Mouse (Mus musculus) CH12.LX (cell line): ENCODE data around the gene Wnk4. TPM values are rescaled to one million over a fixed set of nuclear protein-coding genes. Genes with fewer than 3 reads are reported as not detected.
A peak's percentile ranks its signal among the peaks of the same experiment; 100 is the strongest.

Experiments used
- DNase-seq: peaks from one replicate; pipeline ENCODE4 v3.0.0-alpha.2; 2013; ENCODE audit errors: extremely low read depth
- H3K27ac ChIP-seq: 2 replicates; pipeline ENCODE4 v1.5.1; 2012; ENCODE audit warnings: low read depth, mild to moderate bottlenecking, control low read depth, moderate library complexity; ENCODE audit not compliant: insufficient read depth
- H3K27me3 ChIP-seq: replicated peaks from 2 replicates; pipeline ENCODE3; 2012; ENCODE audit warnings: inconsistent platforms
- H3K36me3 ChIP-seq, 2 experiments: replicated peaks in 1 of 2; 2 replicates each; pipeline versions ENCODE3 to v1.6.1; 2012; ENCODE audit warnings: inconsistent platforms in 1 of 2, low read length in 1 of 2, mild to moderate bottlenecking in 1 of 2, mixed read lengths in 1 of 2, moderate library complexity in 1 of 2; ENCODE audit not compliant: control insufficient read depth in 1 of 2, insufficient read depth in 1 of 2
- H3K4me1 ChIP-seq, 2 experiments: 2 replicates each; pipeline ENCODE4 v1.6.1; 2012; ENCODE audit warnings: inconsistent platforms in 1 of 2, moderate library complexity in 1 of 2; ENCODE audit not compliant: insufficient read depth in 2 of 2, control insufficient read depth in 1 of 2
- H3K4me2 ChIP-seq: 2 replicates; pipeline ENCODE4 v1.6.1; 2012; ENCODE audit warnings: low read depth, mild to moderate bottlenecking, control low read depth; ENCODE audit not compliant: poor library complexity, insufficient read depth, severe bottlenecking
- H3K4me3 ChIP-seq, 3 experiments: fragments of 150-350 bp in 1 of 3; sonication (generic) in 1 of 3; replicated peaks in 1 of 3; 2 replicates each; pipeline versions ENCODE3 to v1.5.1; 2011 to 2012; ENCODE audit warnings: low read depth in 2 of 3, low read length in 2 of 3, mild to moderate bottlenecking in 2 of 3, moderate library complexity in 2 of 3, control low read depth in 1 of 3, improper control_type of control experiment in 1 of 3, inconsistent platforms in 1 of 3, mixed read lengths in 1 of 3; ENCODE audit not compliant: poor library complexity in 1 of 3
- H3K79me2 ChIP-seq: replicated peaks from 2 replicates; pipeline ENCODE4 v1.6.1; 2012; ENCODE audit warnings: mild to moderate bottlenecking, moderate library complexity; ENCODE audit not compliant: control insufficient read depth, poor library complexity, insufficient read depth, severe bottlenecking; ENCODE audit errors: extremely low read depth
- H3K9ac ChIP-seq: 2 replicates; pipeline ENCODE4 v1.6.1; 2012; ENCODE audit warnings: low read depth, mild to moderate bottlenecking, control low read depth, moderate library complexity; ENCODE audit not compliant: insufficient read depth
- H3K9me3 ChIP-seq: replicated peaks from 2 replicates; pipeline ENCODE3; 2012; ENCODE audit warnings: low read length, inconsistent platforms, mixed read lengths
- CHD2 ChIP-seq: IDR thresholded peaks from 2 replicates; pipeline ENCODE4 v1.6.1; 2011; ENCODE audit warnings: low read length, improper control_type of control experiment
- CTCF ChIP-seq, 2 experiments: IDR thresholded peaks in 1 of 2; conservative IDR thresholded peaks in 1 of 2; 2 replicates each; pipeline ENCODE4 v1.5.1; 2011 to 2012; ENCODE audit warnings: low read depth in 2 of 2, low read length in 2 of 2, improper control_type of control experiment in 1 of 2, inconsistent platforms in 1 of 2, mild to moderate bottlenecking in 1 of 2, moderate library complexity in 1 of 2
- ELF1 ChIP-seq: IDR thresholded peaks from 2 replicates; pipeline ENCODE4 v1.6.1; 2014; ENCODE audit warnings: low read depth, mild to moderate bottlenecking, inconsistent platforms, low read length, improper control_type of control experiment
- EP300 ChIP-seq: IDR thresholded peaks from 2 replicates; pipeline ENCODE4 v1.6.1; 2011; ENCODE audit warnings: low read length, improper control_type of control experiment
- HCFC1 ChIP-seq: IDR thresholded peaks from 2 replicates; pipeline ENCODE4 v1.6.1; 2012; ENCODE audit warnings: low read depth, mild to moderate bottlenecking, inconsistent platforms, low read length, improper control_type of control experiment
- IRF4 ChIP-seq: IDR thresholded peaks from 2 replicates; pipeline ENCODE4 v1.6.1; 2014; ENCODE audit warnings: low read depth, mild to moderate bottlenecking, inconsistent platforms, low read length, improper control_type of control experiment
- JUN ChIP-seq: IDR thresholded peaks from 2 replicates; pipeline ENCODE4 v1.6.1; 2011; ENCODE audit warnings: low read depth, mild to moderate bottlenecking, low read length, improper control_type of control experiment, moderate library complexity; ENCODE audit not compliant: insufficient read depth
- KAT2A ChIP-seq: IDR thresholded peaks from 2 replicates; pipeline ENCODE4 v1.6.1; 2012; ENCODE audit warnings: low read length, improper control_type of control experiment, inconsistent platforms; ENCODE audit not compliant: insufficient replicate concordance
- MAFK ChIP-seq: IDR thresholded peaks from 2 replicates; pipeline ENCODE4 v1.6.1; 2011; ENCODE audit warnings: low read length, improper control_type of control experiment; ENCODE audit not compliant: insufficient replicate concordance
- MYC ChIP-seq: IDR thresholded peaks from 2 replicates; pipeline ENCODE4 v1.6.1; 2011; ENCODE audit warnings: low read depth, mild to moderate bottlenecking, improper control_type of control experiment, low read length
- POLR2AphosphoS2 ChIP-seq: IDR thresholded peaks from 2 replicates; pipeline ENCODE4 v1.6.1; 2011; ENCODE audit warnings: low read depth, low read length, improper control_type of control experiment
- USF2 ChIP-seq: conservative IDR thresholded peaks from 2 replicates; pipeline ENCODE4 v1.6.1; 2011; ENCODE audit warnings: low read depth, low read length, improper control_type of control experiment
- ZNF384 ChIP-seq: IDR thresholded peaks from 2 replicates; pipeline ENCODE4 v1.6.1; 2012; ENCODE audit warnings: low read depth, low read length, improper control_type of control experiment, inconsistent platforms
- dilution Hi-C: fragments of 300-500 bp; cut with MboI; formaldehyde crosslinking; loops from 2 replicates; pipeline ENCODE4 v1.14.3; 2020; ENCODE audit warnings: low sequenced_read_pairs; ENCODE audit not compliant: extremely low pct_unique_long_range_greater_than_20kb, extremely low pct_ligation_motif_present
- in situ Hi-C: fragments of 300-500 bp; cut with MboI; formaldehyde crosslinking; loops from 3 replicates; pipeline ENCODE4 v1.14.3; 2019; ENCODE audit warnings: low sequenced_read_pairs, low pct_ligation_motif_present, low pct_unique_long_range_greater_than_20kb, mixed read lengths
- polyA plus RNA-seq: library from polyadenylated mRNA; unstranded; fragments of >175 nt; gene quantifications from 2 replicates; pipeline ENCODE4 v1.2.1, GENCODE M21; 2012; ENCODE audit warnings: low read depth; ENCODE audit not compliant: insufficient read length
- total RNA-seq, 2 experiments: library from RNA; depleted of rRNA; stranded (reverse); fragments of 300-350 nt in 1 of 2; fragments of >200 nt in 1 of 2; gene quantifications; 2 replicates each; pipeline ENCODE4 v1.2.3; 2012 to 2014

Gene Wnk4
- total and polyA plus RNA-seq, 3 experiments, result 0.85 to 7.8 (median 0.90) TPM

DNA sequence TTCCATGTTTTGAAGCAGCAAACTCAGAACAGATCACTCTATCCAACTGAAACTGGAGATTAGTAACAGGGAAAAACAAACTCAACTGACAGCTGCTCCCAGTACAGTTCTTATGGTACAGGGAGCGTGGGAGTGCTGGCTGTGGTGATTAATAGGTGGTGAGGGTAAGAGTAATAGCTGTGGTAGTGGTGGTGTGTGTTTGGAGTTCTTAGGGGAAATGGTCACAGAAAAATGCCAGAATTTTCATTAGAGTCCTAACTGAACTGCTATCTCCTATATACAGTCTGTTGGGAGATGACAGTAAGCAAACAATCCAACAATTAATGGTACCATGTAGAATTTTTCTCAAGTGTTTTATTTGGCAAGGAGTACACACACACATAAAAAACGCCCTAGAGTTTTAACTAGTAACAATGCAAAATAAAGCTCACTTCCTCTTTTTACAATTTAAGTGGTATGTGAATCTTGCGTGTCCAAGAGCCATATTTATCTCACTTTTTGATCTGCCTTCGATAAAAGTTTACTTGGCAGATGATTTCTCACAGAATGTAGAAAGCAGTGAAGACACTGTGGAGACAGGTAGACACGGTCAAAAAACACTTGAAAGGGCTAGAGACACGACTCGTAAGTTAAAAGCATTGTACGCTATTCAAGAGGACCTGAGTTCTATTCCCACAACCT lies 38.9 kb upstream of the Wnk4 start:
- no peaks in the 10 kb centered on the region for H3K27me3 ChIP-seq
- H3K4me1 ChIP-seq, result peaks cover 6 to 35% of the 10 kb centered on the region in 2 experiments
- peaks cover 15% of the 10 kb centered on the region for H3K79me2 ChIP-seq
- peaks cover 7 to 31% of the 10 kb centered on the region in 2 experiments for H3K36me3 ChIP-seq
- no peak overlapping the region for H3K27ac ChIP-seq
- TF ChIP-seq EP300 (peak; percentile 47; the same call in 1 of the 2 replicates), IRF4 (0 out of 2 replicates have a peak, but pooled peaks have one; percentile 21), KAT2A (no peak), JUN (no peak)
- TF ChIP-seq, all 38 proteins: peak for 2
- in situ Hi-C loops, result no loop called here
- no peak overlapping the region for H3K4me2 ChIP-seq
- no peak overlapping the region for H3K4me3 ChIP-seq
- dilution Hi-C loops, result no loop called here
- no peaks in the 10 kb centered on the region for H3K9me3 ChIP-seq
- no peak overlapping the region for H3K9ac ChIP-seq
- no peak for DNase-seq

DNA sequence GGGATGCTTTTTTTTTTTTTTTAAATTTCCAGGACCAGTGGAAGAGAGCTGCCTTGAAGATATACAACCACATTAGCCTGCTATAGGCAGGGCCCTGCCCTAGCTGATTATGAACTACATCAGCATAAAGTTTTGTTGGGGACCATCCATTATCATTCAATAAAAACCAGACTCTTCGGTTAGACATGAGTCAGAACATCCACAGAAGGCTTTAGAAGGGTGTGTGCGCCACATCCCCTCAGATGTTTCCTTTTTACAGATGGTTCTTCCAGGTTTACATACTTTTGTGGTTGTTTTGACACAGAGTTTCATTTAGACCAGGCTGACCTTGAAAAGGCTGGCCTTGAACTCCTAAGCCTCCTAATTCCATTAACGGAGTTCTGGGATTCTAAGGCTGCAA lies 36.0 kb upstream of the Wnk4 start:
- in situ Hi-C loops (no loop called here), dilution Hi-C loops (no loop called here)
- no peak for DNase-seq
- H3K79me2 ChIP-seq, result peaks cover 15% of the 10 kb centered on the region
- no peak overlapping the region for H3K4me2 ChIP-seq
- peaks cover 18% of the 10 kb centered on the region for H3K27me3 ChIP-seq
- H3K9me3 ChIP-seq, result no peaks in the 10 kb centered on the region
- H3K27ac ChIP-seq, result no peak overlapping the region
- H3K9ac ChIP-seq, result no peak overlapping the region
- TF ChIP-seq CTCF (conservative IDR thresholded peaks at IDR 0.05 in 1 of 2, IDR thresholded peaks at IDR 0.05 in 1 of 2; ENCODE audit: low read depth in 2 of 2, low read length in 2 of 2) (no peak), MAFK (no peak), USF2 (no peak)
- H3K4me3 ChIP-seq, result no peak overlapping the region
- peaks cover 0 to 6% of the 10 kb centered on the region in 2 experiments for H3K36me3 ChIP-seq
- peaks cover 6 to 36% of the 10 kb centered on the region in 2 experiments for H3K4me1 ChIP-seq

DNA sequence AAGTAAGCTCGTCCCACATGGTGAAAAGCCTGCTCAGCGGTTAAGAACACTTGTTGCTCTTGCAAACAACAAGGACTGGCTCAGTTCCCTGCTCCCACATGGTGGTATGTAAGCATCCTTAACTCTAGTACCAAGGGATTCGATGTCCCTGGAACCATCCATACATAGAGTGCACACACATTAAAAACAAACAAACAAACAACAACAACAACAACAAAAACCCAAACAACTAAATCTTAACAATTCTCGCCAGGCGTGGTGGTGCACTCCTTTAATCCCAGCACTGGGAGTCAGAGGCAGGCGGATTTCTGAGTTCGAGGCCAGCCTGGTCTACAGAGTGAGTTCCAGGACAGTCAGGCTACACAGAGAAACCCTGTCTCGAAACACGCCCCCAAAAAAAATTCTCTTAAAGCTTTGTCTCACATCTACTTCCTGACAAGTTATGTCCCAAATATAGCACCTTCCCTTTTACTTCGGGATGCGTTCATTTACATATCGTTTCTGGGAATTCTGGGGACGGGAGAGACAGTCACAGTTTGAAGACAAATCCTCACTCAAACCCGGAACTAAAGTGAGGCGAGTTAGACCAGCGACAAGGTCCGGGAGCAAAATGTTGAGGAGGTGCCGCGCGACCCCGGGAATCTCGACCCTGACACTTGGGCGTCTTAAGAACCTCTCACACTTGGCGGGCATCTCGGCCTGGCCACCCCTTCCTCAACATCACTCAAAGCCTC lies 34.9 kb upstream of the Wnk4 start:
- Histone ChIP-seq H3K27ac (no peak overlapping the region), H3K79me2 (peaks cover 13% of the 10 kb centered on the region), H3K4me1 (peaks cover 6 to 29% of the 10 kb centered on the region in 2 experiments), H3K4me3 (peak overlapping the region; percentile 83 to 95 (median 85)), H3K36me3 (peaks cover 0 to 6% of the 10 kb centered on the region in 2 experiments), H3K27me3 (peaks cover 25% of the 10 kb centered on the region), H3K9me3 (no peaks in the 10 kb centered on the region), H3K9ac (peak overlapping the region; percentile 87), H3K4me2 (peak overlapping the region; percentile 89)
- in situ Hi-C loops (no loop called here), dilution Hi-C loops (no loop called here)
- TF ChIP-seq POLR2AphosphoS2 (no peak), KAT2A (no peak), CHD2 (no peak), EP300 (no peak), ZNF384 (no peak), ELF1 (peak; percentile 69), MYC (no peak), HCFC1 (no peak)
- DNase-seq, result peak; percentile 25
